Mouse (Mus musculus) lung, postnatal 0 days (tissue): Measurements from ENCODE around the gene Ptprg.
A peak's percentile ranks its signal among the peaks of the same experiment; 100 is the strongest.

Experiments
- CTCF ChIP-seq: IDR thresholded peaks from 2 replicates; pipeline ENCODE4 v1.5.1; 2016; ENCODE audit warnings: antibody characterized with exemption, mild to moderate bottlenecking
- EP300 ChIP-seq: IDR thresholded peaks from 2 replicates; pipeline ENCODE4 v1.6.1; 2016; ENCODE audit warnings: antibody characterized with exemption, mild to moderate bottlenecking, control low read depth

DNA sequence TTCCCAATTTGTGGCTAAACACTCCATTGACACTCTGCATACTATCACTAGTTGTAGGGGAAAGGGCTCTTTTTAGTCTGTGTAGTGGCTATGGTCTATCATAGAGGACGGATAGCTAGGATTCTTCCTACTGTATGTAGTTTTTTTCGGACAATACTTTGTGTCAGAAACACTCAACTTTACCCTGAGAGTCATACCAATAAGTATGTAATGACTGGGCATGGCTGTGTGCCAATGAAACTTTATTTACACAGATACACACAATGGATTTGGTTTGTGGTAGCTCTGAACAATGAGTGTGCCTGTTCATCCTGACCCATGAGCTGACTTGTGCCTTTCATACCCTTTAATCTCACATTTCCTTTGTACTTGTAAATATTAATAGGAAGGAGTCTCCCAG lies 127.3 kb downstream of the Ptprg start:
- TF ChIP-seq CTCF, result no peak
- 0 out of 2 replicates have a peak, but pooled peaks have one; percentile 40 for TF ChIP-seq EP300
